Mouse (Mus musculus) myocyte (in vitro differentiated cells): ENCODE measurements around the gene Dynlt1c. TPM values are rescaled to one million over a fixed set of nuclear protein-coding genes. Genes with fewer than 3 reads are reported as not detected.

ENCODE experiments used
- polyA plus RNA-seq: library from polyadenylated mRNA; unstranded; fragments of >200 nt; fragmentation: generic; extraction: Trizol; gene quantifications from one replicate; pipeline ENCODE4 v1.2.1, GENCODE M21; 2012; ENCODE audit warnings: missing spikeins

Gene Dynlt1c
- polyA plus RNA-seq, 1 experiment, result 11.4 TPM

Other genes starting within 250 kb of the Dynlt1c start
- gene Dynlt1b, start 171.6 kb upstream of the Dynlt1c start, polyA plus RNA-seq, result 201 TPM
- gene Dynlt1f, start 54.2 kb downstream of the Dynlt1c start, polyA plus RNA-seq, result 198 TPM
- not detected for gene Sytl3, start 57.4 kb downstream of the Dynlt1c start, polyA plus RNA-seq
- gene Ezr, start 181.1 kb downstream of the Dynlt1c start, polyA plus RNA-seq, result 35.9 TPM